Mouse (Mus musculus): ENCODE measurements around the gene Gm20696. TPM values are rescaled to one million over a fixed set of nuclear protein-coding genes. Genes with fewer than 3 reads are reported as not detected.

The Gm20696 gene
- polyA plus RNA-seq, 1 experiment = 2.8 TPM

GRCm38 (mm10) chr6:99302662-99303435, 363.7 kb downstream of the Gm20696 start:
- TF ChIP-seq POLR2A (IDR thresholded peaks at IDR 0.05; ENCODE audit: borderline replicate concordance, insufficient read depth, low read length) = no peak
- no peak for TF ChIP-seq CTCF (IDR thresholded peaks at IDR 0.05; ENCODE audit: borderline replicate concordance, insufficient read depth, low read depth, low read length)
- DNase-seq = no peak
- 93% methylated on average over 6 of the region's 6 CpGs for WGBS
- H3K27me3 ChIP-seq (ENCODE audit: control insufficient read depth, insufficient read depth, low read length) = no peaks in the 10 kb centered on the region
- no peak overlapping the region for H3K27ac ChIP-seq (ENCODE audit: insufficient read depth, low read length)
- H3K4me1 ChIP-seq (ENCODE audit: control insufficient read depth, insufficient read depth, low read length) = no peaks in the 10 kb centered on the region
- H3K4me3 ChIP-seq (replicated peaks; ENCODE audit: insufficient read depth, low read depth, low read length) = no peak overlapping the region

DNA sequence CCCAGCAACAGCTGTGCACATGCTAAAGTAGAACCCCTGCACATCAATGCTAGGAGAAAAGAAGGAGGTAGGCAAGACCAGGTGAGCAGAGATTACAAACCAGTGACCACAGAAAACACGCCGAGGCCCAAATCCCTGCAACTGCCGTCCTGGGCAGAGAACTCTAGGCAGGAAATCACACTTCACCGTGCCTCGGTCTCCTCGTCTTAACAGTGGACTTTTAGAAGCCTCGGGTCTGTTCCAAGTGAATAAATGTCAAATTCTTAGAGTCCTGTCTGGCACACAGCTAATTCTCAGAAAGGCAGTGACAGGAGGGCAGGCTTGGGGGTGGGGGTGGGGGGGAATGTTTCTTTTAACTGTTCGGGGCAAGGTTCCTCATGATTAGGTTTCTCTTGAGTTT, 364.7 kb downstream of the Gm20696 start:
- Histone ChIP-seq H3K4me1 (ENCODE audit: control insufficient read depth, insufficient read depth, low read length) (no peaks in the 10 kb centered on the region), H3K27ac (ENCODE audit: insufficient read depth, low read length) (no peak overlapping the region), H3K4me3 (replicated peaks; ENCODE audit: insufficient read depth, low read depth, low read length) (no peak overlapping the region), H3K27me3 (ENCODE audit: control insufficient read depth, insufficient read depth, low read length) (no peaks in the 10 kb centered on the region)
- TF ChIP-seq POLR2A (IDR thresholded peaks at IDR 0.05; ENCODE audit: borderline replicate concordance, insufficient read depth, low read length) = no peak
- no peak for DNase-seq
- 81% methylated on average over 8 of the region's 8 CpGs for WGBS

GRCm38 (mm10) chr6:99300235-99300634, 366.4 kb downstream of the Gm20696 start:
- Histone ChIP-seq H3K27ac (ENCODE audit: insufficient read depth, low read length) (no peak overlapping the region), H3K27me3 (ENCODE audit: control insufficient read depth, insufficient read depth, low read length) (no peaks in the 10 kb centered on the region), H3K4me3 (replicated peaks; ENCODE audit: insufficient read depth, low read depth, low read length) (no peak overlapping the region), H3K4me1 (ENCODE audit: control insufficient read depth, insufficient read depth, low read length) (no peaks in the 10 kb centered on the region)
- TF ChIP-seq POLR2A (IDR thresholded peaks at IDR 0.05; ENCODE audit: borderline replicate concordance, insufficient read depth, low read length) = no peak
- TF ChIP-seq CTCF (IDR thresholded peaks at IDR 0.05; ENCODE audit: borderline replicate concordance, insufficient read depth, low read depth, low read length) = no peak
- 95% methylated on average over 6 of the region's 6 CpGs for WGBS
- no peak for DNase-seq

GRCm38 (mm10) chr6:99299196-99299595, 367.4 kb downstream of the Gm20696 start:
- Histone ChIP-seq H3K27me3 (ENCODE audit: control insufficient read depth, insufficient read depth, low read length) (no peaks in the 10 kb centered on the region), H3K4me3 (replicated peaks; ENCODE audit: insufficient read depth, low read depth, low read length) (no peak overlapping the region), H3K27ac (ENCODE audit: insufficient read depth, low read length) (no peak overlapping the region), H3K4me1 (ENCODE audit: control insufficient read depth, insufficient read depth, low read length) (no peaks in the 10 kb centered on the region)
- no peak for DNase-seq
- TF ChIP-seq CTCF (IDR thresholded peaks at IDR 0.05; ENCODE audit: borderline replicate concordance, insufficient read depth, low read depth, low read length) (no peak), POLR2A (IDR thresholded peaks at IDR 0.05; ENCODE audit: borderline replicate concordance, insufficient read depth, low read length) (no peak)
- WGBS = 79% methylated on average over 14 of the region's 14 CpGs

DNA sequence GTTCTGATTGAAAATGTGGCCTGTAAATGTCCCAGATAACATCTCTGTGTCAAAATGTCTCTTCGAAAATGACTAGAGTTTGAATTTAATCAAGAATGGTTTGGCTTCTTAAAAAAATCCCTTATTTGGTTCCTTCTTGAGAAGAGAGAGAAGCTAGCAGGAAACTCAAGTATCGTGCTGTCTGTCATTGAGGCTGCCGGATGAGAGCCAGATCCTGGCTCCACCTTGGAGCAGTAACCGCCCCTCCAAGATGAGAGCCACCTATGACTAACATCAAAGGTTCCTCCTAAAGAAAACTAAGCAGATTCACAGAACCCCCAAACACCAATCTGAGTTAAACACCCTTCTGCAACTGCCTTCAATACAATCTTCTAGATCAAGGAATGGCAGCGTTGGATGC, 369.1 kb downstream of the Gm20696 start:
- Histone ChIP-seq H3K4me3 (replicated peaks; ENCODE audit: insufficient read depth, low read depth, low read length) (no peak overlapping the region), H3K4me1 (ENCODE audit: control insufficient read depth, insufficient read depth, low read length) (no peaks in the 10 kb centered on the region), H3K27ac (ENCODE audit: insufficient read depth, low read length) (no peak overlapping the region), H3K27me3 (ENCODE audit: control insufficient read depth, insufficient read depth, low read length) (no peaks in the 10 kb centered on the region)
- no peak for TF ChIP-seq CTCF (IDR thresholded peaks at IDR 0.05; ENCODE audit: borderline replicate concordance, insufficient read depth, low read depth, low read length)
- TF ChIP-seq POLR2A (IDR thresholded peaks at IDR 0.05; ENCODE audit: borderline replicate concordance, insufficient read depth, low read length) = no peak
- 96% methylated on average over 5 of the region's 5 CpGs for WGBS
- DNase-seq = no peak

GRCm38 (mm10) chr6:99295495-99295894, 371.1 kb downstream of the Gm20696 start:
- H3K4me3 ChIP-seq (replicated peaks; ENCODE audit: insufficient read depth, low read depth, low read length) = no peak overlapping the region
- no peak for DNase-seq

DNA sequence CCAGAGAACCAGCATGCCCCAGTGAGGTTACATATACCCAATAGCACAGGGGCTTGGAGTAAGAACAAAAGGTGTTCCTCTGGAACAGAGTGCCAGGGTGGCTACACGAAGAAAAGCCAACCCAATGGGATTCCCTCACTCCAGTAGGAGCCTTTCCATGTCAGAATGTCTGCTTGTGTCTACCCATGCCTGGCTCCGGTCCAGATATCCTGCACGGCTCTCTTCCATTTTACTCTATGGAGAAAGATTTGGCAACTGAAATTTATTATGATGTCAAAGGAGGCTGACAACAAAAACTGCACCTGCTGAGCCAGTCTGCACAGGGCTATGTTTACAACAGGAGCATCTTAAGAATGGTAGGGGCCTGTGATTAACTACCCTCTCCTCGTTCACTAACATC, 377.4 kb downstream of the Gm20696 start:
- no peak overlapping the region for H3K27ac ChIP-seq (ENCODE audit: insufficient read depth, low read length)
- no peaks in the 10 kb centered on the region for H3K27me3 ChIP-seq (ENCODE audit: control insufficient read depth, insufficient read depth, low read length)
- 20% methylated on average over 4 of the region's 4 CpGs for WGBS
- peak in 1 of 2 experiments; percentile 54 for DNase-seq
- TF ChIP-seq CTCF (IDR thresholded peaks at IDR 0.05; ENCODE audit: borderline replicate concordance, insufficient read depth, low read depth, low read length) = no peak
- TF ChIP-seq POLR2A (IDR thresholded peaks at IDR 0.05; ENCODE audit: borderline replicate concordance, insufficient read depth, low read length) = no peak
- H3K4me3 ChIP-seq (replicated peaks; ENCODE audit: insufficient read depth, low read depth, low read length) = no peak overlapping the region
- H3K4me1 ChIP-seq (ENCODE audit: control insufficient read depth, insufficient read depth, low read length) = no peaks in the 10 kb centered on the region

More at GRCm38 (mm10) chr6:99295495-99295894, 371.1 kb downstream of the Gm20696 start:
- 86% methylated on average over 8 of the region's 8 CpGs for WGBS
- no peaks in the 10 kb centered on the region for H3K4me1 ChIP-seq (ENCODE audit: control insufficient read depth, insufficient read depth, low read length)
- H3K27ac ChIP-seq (ENCODE audit: insufficient read depth, low read length) = no peak overlapping the region
- no peaks in the 10 kb centered on the region for H3K27me3 ChIP-seq (ENCODE audit: control insufficient read depth, insufficient read depth, low read length)
- no peak for TF ChIP-seq POLR2A (IDR thresholded peaks at IDR 0.05; ENCODE audit: borderline replicate concordance, insufficient read depth, low read length)
- TF ChIP-seq CTCF (IDR thresholded peaks at IDR 0.05; ENCODE audit: borderline replicate concordance, insufficient read depth, low read depth, low read length) = no peak

- no peaks in the 10 kb centered on the region for H3K4me1 ChIP-seq (ENCODE audit: control insufficient read depth, insufficient read depth, low read length)
- no peak for TF ChIP-seq POLR2A (IDR thresholded peaks at IDR 0.05; ENCODE audit: borderline replicate concordance, insufficient read depth, low read length)
- no peak for TF ChIP-seq CTCF (IDR thresholded peaks at IDR 0.05; ENCODE audit: borderline replicate concordance, insufficient read depth, low read depth, low read length)
- no peak overlapping the region for H3K27ac ChIP-seq (ENCODE audit: insufficient read depth, low read length)
- H3K4me3 ChIP-seq (replicated peaks; ENCODE audit: insufficient read depth, low read depth, low read length) = no peak overlapping the region
- no peak for DNase-seq
- no peaks in the 10 kb centered on the region for H3K27me3 ChIP-seq (ENCODE audit: control insufficient read depth, insufficient read depth, low read length)
- 85% methylated on average over 3 of the region's 3 CpGs for WGBS
Measured at GRCm38 (mm10) chr6:99285026-99285425, 381.6 kb downstream of the Gm20696 start.

Data from cerebellum, adult 2 months (tissue).